Mouse (Mus musculus) testis, adult 2 months (tissue): ENCODE results near the gene Tbccd1.

Source experiments
- CTCF ChIP-seq: fragments of 200-500 bp; IDR thresholded peaks from 2 replicates; pipeline ENCODE4 v1.5.1; 2012; ENCODE audit warnings: low read depth, mild to moderate bottlenecking, inconsistent platforms, low read length, moderate library complexity; ENCODE audit not compliant: control insufficient read depth, insufficient read depth, insufficient replicate concordance
- POLR2A ChIP-seq: fragments of 200-500 bp; IDR thresholded peaks from 2 replicates; pipeline ENCODE4 v1.6.1; 2012; ENCODE audit warnings: low read depth, mild to moderate bottlenecking, inconsistent platforms, low read length, moderate library complexity; ENCODE audit not compliant: control insufficient read depth

DNA sequence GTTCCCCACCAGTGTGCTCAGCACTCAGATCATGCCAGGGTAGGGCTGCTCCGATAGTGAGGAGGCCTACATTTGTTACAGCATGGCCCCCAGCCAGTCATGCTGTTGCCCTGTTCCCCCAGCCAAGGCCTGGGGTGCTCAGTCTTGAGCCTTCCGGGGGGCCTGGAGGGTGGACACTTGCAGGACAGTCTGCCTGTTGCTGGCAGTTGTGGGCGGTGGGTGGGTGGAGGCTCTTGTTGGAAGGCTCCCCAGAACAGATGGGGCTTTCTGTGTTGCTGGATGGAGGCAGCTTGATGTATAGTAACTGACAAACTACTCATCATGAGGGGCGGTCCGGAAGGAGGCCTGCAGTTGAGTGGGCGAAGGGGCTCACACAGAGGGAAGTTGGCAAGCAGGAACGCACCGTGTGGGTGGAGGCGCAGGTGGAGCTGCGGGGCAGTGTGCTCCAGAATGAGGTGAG is 67.5 kb downstream of the Tbccd1 start:
- no peak for TF ChIP-seq CTCF
- no peak for TF ChIP-seq POLR2A
